Mouse (Mus musculus): ENCODE data around the gene Snx22. TPM values are rescaled to one million over a fixed set of nuclear protein-coding genes. Genes with fewer than 3 reads are reported as not detected.

Snx22 gene
- total RNA-seq (2021) = 1 to 10 TPM; 7.2 to 9.0 TPM
- long read RNA-seq, experiment 1, partial matches to known transcripts = 0 of 5 reads
- long read RNA-seq, experiment 1, other reads (novel, unspliced or antisense) = 4 of 5 reads
- long read RNA-seq, experiment 2, partial matches to known transcripts = 0 of 8 reads
- long read RNA-seq, experiment 2, other reads (novel, unspliced or antisense) = 5 of 8 reads

DNA sequence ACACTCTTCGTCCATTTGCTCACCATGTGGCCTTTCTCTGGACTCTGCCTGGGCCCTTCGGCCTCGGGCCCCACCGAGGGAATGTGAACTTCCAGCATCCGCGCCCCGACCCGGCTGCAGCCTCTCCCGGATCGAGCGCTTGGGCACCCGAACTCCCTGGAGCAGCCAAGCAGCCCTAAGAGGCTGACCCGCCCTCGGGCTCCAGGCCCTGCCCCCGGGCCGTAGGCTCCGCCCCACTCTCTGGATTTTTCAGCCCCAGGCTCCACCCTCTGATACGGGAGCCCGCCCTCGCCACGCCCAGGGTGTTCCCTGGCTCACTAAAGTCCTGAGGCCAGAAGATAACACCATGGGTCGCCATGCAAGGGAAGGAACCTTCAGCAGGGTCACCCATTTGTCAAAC lies at the start of gene Snx22:
Gene Snx22 (minus strand): TSS at position 137 of the 400 bp plus-strand sequence.
- DNase-seq (ENCODE audit: low spot score in 2 of 2) = peak in 1 of 2 experiments; percentile 79

DNA sequence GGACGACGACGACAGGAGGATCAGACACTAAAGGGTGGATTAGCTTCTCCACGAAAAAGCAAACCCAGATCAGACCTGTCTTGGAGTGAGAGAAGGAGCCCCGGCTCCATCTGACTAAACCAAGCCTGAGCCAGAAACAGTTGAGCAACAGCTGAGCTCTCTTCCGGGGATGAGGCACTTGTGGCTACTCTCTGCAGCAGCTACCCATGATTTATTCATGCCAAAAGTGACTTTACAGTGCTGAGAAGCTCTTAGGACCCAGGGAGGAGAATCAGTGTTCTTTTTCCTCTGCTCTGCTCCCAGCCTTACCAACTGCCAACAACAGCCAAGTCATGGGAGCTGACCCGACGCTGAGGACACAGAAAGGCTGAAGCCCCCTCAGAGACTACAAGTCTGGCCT lies 47.4 kb upstream of the Snx22 start:
- no peak for DNase-seq (ENCODE audit: low spot score in 2 of 2)

DNA sequence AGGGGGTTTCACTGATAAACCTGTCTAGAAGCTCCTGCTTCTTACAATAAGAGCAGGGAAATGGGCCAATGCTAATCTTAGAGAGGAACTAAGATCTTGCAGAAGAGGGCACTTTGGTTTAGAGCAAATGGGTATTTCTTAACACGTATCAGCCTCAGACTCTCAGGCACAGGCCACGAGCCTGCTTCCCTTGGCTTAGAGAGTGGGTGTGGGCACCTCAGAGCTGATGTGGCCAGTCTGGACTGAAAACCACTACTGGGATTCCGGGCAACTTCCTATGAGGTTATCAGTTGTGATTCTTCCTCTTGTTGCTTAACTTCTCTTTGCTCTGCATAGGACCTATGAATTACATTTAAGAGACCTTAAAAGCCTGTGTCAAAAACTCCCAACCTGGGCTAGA lies 44.8 kb upstream of the Snx22 start:
- DNase-seq (ENCODE audit: low spot score in 2 of 2) = no peak

DNA sequence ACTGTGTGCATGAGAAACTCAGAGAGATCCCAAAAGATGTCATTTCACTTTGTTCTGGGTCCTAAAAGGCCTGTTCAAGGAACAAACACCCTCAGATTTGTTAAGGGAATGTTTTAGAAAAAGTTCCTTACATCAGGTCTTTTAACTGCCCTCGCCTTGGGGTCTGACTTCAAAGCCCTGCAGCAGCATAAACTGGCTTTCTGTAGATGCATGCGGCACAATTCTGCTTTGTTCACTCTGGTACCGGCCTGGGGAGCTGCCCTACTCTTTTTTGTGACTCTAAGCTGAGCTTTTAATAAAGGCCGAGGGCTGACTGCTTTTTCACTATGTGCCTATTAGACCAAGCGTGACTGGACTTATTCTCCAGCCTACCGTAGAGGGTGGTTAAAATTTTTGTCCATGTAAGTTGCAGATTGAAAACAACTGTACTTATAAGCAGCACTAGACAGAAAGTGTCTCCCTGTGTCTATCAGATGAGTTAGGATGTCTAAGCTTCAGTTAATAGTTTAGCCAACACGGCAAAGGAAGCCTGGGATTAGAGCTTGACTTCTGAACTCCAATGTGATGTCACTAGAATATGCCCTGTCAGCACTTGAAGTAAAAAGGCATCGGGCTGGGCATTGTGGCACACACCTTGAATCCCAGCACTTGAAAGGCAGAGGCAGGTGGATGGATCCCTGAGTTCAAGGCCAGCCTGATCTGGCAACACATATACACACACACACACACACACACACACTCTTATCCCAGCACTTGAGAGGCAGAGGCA lies 41.3 kb upstream of the Snx22 start:
- no peak for DNase-seq (ENCODE audit: low spot score in 2 of 2)

DNA sequence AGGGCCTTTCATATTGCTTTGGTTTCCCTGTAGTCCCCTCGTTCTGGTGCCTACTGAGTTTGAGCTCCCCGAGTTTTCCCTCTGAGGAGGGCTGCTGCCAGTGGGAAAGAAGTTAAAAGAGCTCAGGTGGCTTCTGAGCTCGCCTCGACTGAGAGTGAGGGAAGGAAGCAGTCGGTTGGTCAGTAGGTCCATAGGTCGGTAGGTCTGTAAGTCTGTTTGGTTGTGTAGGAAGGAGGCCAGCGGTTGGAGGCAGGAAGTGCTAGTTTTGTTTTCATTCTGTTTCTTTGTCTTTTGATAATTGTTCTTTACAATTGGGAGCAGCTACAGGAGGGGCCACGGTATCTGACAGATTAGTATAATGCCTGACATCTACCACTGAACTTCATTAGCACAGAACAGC lies 40.6 kb upstream of the Snx22 start:
- DNase-seq (ENCODE audit: low spot score in 2 of 2) = no peak

DNA sequence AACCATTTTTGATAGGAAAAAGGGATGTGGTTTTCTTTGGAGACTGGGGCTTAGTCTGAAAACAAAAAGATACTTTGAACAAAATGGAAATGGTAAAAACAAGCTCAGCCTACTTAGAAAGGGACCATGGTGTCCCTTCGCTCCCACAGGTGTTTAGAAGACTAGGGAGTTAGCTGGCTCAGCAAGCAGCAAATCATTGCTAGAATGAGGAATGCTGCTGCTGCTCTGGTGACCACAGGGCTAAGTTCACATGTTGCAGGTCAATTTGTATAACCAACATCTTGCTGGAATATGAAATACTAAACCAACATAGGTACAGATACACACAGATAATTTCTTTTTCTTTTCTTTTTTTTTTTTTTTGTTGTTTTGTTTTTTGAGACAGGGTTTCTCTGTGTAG lies 40.1 kb upstream of the Snx22 start:
- no peak for DNase-seq (ENCODE audit: low spot score in 2 of 2)

DNA sequence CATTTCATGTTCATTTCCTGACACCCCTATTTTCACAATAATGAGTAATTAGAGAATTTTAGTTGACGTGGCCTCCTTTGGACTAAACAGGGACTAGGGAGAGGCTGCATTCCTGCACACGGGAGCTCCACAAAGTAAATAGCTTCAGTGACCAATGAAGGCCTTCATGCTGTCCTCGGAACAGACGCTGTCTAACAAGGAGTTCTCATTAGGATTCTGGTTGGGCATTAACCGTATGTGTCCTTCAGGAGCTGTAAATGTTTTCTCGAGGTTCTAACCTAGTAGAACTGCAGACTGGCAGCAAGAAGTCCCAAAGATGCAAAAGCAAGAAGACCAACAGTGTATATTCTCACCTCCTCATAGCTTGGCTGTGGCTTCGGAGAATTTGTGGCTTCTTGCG lies 35.6 kb upstream of the Snx22 start:
- DNase-seq (ENCODE audit: low spot score in 2 of 2) = no peak

DNA sequence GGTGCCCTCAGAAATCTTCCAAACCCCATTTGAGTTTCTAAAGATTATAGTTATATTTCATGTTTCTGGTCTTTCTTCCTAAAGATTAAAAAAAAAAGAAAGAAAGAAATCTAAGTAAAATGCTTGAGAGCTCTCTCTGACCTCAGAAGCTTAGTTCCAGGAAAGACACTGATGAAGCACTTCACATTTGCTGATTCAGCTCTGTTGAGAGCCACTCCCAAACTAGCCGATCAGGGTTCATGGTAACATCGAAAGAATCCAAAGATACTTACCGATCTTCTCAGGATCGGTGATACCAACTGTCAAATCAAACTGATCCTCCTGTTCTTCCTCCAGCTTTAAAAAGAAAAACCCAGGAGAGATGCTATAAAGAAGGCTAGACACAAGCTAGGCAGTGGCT lies 35.1 kb upstream of the Snx22 start:
- no peak for DNase-seq (ENCODE audit: low spot score in 2 of 2)

DNA sequence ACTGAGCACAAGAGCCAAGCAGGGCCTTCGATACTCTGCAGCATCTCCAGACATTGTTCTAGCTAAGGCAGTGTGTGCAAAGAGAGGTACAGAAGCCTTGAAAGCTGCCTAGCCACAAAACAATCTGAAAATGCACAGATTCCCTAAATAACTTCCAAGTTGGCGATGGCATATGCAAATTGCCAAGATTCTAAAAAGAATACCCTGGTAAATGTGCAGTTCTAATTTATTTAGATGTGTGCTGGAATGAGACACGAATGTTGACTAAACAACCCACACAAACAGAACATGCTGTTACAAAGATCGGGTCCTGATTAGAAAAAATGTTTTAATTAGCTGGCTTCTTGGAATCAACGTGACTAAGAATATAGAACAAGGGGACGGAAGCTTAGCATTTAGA lies 33.1 kb upstream of the Snx22 start:
- DNase-seq (ENCODE audit: low spot score in 2 of 2) = no peak

DNA sequence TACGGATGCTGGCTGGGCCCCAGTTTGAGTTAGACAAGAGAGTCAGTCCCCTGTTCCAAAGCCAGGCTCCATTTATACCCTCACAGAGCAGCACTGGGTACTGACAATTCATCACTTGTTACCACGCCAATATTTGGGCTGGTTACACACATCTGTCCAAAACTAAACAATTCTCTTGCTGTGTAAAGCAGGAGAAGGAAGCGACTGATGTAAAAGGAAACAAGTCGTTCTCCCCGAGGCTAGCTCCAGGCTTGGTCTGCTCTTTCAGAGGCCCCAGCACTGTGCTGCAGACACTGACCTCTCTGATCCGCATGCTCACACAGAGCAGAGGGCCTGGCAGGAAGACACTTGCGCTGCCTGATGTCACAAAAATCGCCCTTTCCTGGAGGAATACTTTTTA lies 32.1 kb upstream of the Snx22 start:
- peak in 1 of 2 experiments; percentile 49 for DNase-seq (ENCODE audit: low spot score in 2 of 2)

DNA sequence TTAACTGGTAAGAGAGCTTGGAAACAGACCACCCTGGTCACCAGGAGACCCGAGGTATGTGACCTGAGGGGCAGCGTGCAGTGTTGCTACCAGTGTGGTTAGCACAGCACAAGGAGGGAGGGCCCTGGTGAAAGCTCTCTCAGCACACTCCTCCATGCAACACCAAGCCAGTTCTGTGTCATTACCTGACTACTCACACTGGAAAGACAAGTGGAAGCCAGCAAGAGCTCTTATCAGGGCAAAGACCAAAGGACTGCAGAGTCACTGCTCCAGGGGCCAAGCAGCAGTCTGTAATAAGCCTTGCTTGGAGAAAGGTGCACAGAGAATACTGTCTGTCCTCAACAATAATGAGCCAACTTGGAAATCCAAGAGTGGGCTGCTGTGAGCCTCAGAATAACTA lies 23.1 kb upstream of the Snx22 start:
- no peak for DNase-seq (ENCODE audit: low spot score in 2 of 2)

DNA sequence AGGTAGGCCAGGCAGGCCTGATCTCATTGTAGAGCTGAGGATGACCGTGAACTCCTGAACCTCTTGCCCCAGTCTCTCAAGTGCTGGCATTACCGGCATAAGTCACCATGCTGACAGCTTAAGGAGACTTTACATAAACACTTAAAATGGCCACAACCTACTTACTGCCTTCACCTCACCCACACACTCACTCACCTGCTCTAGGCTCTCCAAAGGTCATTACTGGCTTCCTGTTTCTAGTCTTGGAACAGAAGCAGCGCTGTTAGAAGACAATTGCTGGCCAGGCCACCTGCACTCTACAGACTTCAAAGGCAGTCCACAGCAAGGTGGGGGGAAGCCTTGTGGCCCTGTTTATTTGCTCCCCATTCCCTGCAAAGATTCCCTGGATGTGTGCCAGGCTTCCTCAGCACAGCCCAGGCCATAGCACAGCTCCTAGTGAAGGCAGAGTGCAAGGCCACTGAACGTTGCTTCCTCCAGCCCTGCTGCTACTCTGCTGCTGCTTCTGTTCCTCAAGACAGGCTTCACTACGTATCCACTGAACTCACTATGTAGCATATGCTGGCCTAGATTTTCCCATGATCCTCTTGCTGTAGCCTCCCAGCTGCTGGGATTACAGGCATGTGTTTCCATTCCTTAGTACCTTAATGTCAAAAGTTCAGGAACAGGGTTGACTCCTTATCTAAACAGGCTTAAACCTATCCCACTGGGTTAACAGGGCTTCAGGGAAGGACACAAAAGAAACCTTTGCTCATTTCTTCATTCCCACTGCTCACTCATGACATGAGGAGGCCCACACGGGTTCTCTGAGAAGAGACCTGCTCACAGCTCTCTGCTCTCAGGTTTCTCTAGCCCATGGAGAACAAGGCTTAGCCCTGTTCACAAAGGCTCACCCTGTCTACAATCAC lies 22.1 kb upstream of the Snx22 start:
- no peak for DNase-seq (ENCODE audit: low spot score in 2 of 2)

DNA sequence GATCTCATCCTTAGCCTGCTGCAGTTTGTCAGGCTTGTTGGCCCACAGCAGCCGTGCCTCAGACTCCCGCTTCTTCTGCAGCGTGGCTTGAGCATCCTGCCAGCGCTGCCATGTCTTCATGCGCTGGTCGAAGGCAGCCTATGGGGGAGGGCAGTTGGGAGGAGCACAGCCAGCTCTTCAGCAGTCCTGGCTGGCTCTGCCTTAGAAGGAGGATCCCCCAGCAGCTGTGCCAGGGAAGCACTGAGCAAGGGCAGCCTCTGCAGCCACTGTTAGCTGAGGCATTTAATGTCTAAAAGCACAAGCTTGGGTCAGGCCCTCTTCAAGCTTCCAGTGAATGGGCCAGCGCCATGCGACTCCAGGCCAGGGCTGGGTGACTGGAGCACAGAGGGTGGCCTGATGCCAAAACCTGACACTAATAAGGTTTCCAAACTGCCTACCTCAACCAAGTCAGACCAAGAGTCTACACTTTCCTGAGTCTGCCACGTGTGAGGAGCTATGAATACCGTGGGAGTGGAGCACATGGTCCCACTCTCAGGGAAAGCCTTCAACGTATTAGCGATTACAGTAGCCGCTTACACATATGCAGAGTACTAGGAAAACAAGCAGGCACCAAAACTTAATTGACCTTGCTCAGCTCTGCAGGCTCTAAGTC lies 21.2 kb upstream of the Snx22 start:
- DNase-seq (ENCODE audit: low spot score in 2 of 2) = no peak

DNA sequence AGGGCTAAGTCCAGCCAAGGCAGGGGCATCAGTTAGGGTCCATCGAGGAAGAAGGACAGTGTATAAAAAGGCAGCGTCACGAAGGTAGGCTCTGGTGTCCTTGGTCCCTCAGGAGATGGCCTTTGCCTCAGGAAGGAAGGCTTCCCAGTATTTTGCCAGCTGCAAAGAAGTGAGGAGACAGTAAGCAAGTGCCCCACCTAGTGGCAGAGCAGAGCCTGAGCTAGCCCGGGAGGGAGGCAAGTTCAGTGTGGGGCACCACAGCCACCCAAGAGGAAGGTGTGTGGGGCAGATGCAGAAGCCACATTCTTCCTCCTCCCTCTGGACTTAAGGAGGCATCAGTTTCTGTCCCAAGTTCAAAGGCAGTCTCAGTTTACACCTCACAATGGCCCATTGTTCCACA lies 18.9 kb upstream of the Snx22 start:
- no peak for DNase-seq (ENCODE audit: low spot score in 2 of 2)

DNA sequence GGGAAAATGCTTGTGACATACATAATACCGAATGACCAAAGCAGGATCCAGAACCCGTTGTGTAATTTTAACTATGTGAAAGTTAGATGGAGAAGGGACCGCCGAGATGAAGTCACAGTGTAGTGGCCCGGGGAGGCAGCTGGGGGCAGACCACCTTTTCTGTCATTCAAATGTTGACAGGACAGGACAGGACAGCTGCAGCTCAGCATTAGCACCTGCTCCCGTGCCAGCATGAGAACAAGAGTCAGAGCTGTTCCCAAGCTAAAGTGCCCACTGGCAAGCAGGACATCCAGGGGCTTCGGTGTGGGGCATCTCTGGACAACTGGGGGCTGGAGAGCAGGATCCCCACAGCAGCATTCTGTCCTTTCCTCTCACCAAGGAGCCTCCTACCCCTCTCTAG lies 17.5 kb upstream of the Snx22 start:
- DNase-seq (ENCODE audit: low spot score in 2 of 2) = no peak

DNA sequence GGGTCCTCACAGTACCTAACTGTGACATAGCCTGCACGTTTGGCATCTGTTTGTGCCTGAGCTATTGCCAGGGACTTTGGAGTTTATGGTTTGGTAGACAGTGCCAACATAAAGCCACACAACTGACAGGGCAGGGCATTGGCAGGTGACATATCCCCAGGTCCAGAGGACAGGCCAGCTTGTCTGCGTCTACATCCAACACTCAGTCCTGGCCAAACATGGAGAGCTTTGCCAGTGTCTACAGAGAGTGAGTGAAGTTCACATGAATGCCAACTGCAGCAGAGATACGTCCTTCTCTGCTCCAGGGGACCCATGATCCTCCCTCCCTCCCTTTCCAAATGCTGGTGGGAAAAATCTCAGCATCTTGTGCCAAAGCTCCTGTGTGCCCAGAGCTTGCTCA lies 14.7 kb upstream of the Snx22 start:
- DNase-seq (ENCODE audit: low spot score in 2 of 2) = no peak

DNA sequence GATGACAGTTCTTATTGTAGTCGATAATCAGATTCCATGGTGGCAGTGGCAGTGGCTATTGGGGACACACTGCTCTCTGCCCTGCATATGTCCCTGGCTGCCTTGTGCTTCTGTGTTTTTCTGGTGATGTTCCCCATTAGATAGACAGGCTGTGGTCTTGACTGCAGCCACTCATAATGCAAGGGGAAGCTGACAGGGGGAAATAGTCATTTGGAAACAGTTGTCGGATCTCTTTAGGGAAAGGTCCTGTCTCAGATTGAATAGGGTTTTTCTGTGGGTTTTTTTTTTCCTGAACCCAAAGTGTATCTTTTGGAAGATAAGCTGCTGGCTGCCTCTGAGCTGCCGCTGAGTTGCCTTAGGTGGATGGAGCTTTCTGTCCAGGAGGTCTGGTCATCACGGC lies 12.5 kb upstream of the Snx22 start:
- DNase-seq (ENCODE audit: low spot score in 2 of 2) = no peak

DNA sequence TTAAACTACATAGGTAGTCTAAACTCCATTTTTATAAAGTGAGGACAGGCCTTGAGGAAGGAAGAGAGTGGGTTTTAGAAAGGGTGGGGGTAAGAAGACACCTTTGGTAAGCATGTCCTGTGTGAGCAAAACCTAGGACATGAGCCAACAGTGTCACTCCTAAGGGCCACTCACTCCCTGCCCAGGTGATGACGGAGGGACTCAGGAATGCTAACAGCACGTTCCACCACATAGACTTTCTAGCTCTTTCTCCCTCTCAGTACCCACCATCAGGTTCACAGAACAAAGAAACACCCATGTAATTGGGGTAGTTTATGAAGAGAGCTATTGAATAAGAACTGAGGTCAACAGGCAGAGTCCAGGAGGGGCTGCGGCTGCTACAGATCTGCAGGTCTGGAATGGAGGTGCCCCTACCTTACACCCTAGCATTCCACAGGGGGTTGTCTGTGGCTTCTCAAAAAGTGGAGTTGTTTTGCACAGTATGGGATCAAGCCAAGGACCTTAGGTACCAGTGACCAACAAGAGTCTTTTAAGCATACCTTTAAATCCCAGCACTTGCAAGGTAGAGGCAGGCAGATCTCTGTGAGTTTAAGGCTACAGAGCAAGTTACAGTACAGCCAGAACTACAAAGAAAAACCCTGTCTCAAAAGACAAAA lies 11.4 kb upstream of the Snx22 start:
- DNase-seq (ENCODE audit: low spot score in 2 of 2) = no peak

DNA sequence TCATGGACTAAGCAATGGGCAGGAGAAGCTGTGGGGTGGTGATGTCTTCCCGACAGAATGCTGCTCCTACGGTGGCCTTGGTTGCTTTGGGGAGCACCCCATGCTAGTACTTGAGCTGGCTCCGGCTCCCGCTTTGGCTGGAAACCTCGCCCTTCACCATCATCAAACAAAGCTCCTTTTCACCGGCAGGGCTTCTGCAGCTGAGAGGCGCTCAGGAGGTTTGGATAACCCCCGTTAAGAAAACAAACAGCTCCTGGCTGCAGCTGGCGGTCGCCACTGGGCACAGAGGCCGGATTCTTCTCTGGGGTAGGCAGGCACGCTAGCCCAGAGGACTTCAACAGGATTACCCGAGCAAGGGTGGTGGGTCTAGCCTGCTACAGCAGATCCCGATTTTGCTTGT lies 9.0 kb upstream of the Snx22 start:
- no peak for DNase-seq (ENCODE audit: low spot score in 2 of 2)

DNA sequence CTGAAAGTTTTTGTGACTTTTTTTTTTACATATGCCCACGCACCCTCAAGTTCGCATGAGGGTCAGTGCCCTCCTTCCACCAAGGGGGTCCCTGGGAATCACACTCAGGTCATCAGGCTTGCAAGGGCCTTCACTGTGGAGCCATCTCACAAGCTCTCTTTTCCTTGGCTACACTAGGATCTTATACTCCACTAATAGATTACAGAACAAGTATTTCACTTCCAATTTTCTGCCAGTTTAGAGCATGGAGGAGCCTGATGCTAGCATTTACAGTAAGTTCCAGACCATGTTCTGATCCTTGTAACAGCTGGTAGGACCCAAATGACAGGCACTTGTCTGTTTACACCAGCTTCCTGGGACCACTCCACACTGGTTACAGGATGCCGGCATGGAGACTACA lies 8.6 kb upstream of the Snx22 start:
- DNase-seq (ENCODE audit: low spot score in 2 of 2) = no peak

DNA sequence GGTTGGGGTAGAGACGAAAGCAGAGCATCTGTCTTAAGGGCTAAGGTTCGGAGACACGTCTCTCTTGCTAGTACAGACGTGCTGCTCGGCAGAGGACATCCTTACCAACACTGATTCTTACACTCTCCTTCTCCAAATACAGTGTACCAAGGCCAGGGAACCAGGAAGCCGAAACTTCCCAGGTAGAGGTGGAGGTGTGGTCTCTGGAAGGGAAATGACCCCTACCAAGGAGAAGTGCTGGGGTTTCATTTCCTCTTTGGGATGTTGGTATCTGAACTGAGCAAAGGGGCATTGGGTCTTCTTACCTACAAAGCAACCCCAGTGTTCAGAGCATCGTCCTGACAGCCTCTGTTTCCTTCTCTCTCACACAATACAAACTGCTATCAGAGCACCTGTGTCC lies 3.2 kb upstream of the Snx22 start:
- DNase-seq (ENCODE audit: low spot score in 2 of 2) = no peak
